Mouse (Mus musculus): ENCODE measurements around the gene Fndc3a.

DNA sequence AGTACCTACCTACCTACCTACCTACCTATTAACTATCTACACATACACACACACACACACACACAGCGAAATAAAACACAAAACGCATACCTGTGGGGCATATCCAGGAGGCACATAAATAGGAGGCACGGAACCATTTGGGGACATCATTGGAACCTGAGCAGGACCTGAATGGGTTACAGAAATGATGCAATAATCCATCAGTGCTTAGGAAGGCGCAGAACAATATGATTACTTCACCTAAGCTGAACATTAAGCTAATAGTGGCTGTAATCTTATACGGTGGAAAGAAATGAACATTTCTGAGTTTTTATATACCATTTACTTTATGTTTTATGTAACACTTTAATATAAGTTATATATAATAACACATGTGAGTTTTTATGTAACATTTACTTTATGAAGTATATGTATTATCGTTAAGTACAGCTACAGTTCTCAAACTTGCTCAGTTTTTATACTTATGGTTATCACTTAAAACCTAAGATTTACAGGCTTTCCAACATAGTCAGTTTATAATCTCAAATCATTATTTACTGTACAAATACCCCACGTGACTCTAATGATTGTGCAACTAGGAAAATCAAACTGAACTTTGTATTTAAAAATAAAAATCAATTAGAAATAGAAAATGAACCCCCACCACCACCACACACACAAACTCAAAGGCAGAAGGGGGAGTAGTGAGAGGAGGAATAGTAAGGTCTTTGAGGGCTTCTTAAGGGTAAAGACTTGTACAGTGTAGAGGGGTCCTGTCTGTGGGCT lies 110.6 kb downstream of the Fndc3a start:
- TF ChIP-seq EP300 (optimal IDR thresholded peaks at IDR 0.05), result no peak
- no peak for TF ChIP-seq CTCF (IDR thresholded peaks at IDR 0.05; ENCODE audit: low read depth)
